Mouse (Mus musculus): ENCODE measurements at regions not wholly inside any gene's neighbourhood (a gene's known extent, or its start where the extent isn't known, plus 50 kb on each side); places are given as distances from the start of the nearest gene placed in this dataset.

- TF ChIP-seq CTCF (IDR thresholded peaks at IDR 0.05; ENCODE audit: borderline replicate concordance, insufficient read depth, low read depth, low read length) (no peak), POLR2A (IDR thresholded peaks at IDR 0.05; ENCODE audit: borderline replicate concordance, insufficient read depth, low read length) (no peak)
Observed at GRCm38 (mm10) chr13:28400459-28400858, 143.1 kb downstream of the Gm11361 start.
